Mouse (Mus musculus) layer of hippocampus, postnatal 14 days (tissue): ENCODE data around the gene Sgsm2. TPM values are rescaled to one million over a fixed set of nuclear protein-coding genes. Genes with fewer than 3 reads are reported as not detected.

Experiments used
- DNase-seq, 2 experiments: peaks; one replicate each; pipeline ENCODE4 v3.0.0; 2021 to 2022; ENCODE audit warnings: low spot score in 2 of 2, mixed read lengths in 1 of 2
- total RNA-seq, 2 experiments: library from RNA; stranded (reverse); gene quantifications; 2 replicates each; pipeline ENCODE4 v1.2.3; 2021

The Sgsm2 gene
- total RNA-seq, 2 experiments from 2014 or later = 69.6 to 73.0 TPM

- DNase-seq = no peak
These were observed 2.2 kb downstream of the Sgsm2 start for GRCm38 (mm10) chr11:74894619-74895018.

- DNase-seq = no peak
These were observed 13.8 kb downstream of the Sgsm2 start for GRCm38 (mm10) chr11:74883098-74883497.

GRCm38 (mm10) chr11:74881979-74882378 lies 14.9 kb downstream of the Sgsm2 start:
- DNase-seq = peak; percentile 29 to 49

GRCm38 (mm10) chr11:74880999-74881398 lies 15.9 kb downstream of the Sgsm2 start:
- DNase-seq = no peak

- DNase-seq = peak; percentile 69 to 79
These were observed 20.1 kb downstream of the Sgsm2 start for GRCm38 (mm10) chr11:74876801-74877200.

GRCm38 (mm10) chr11:74874630-74875029 lies 22.2 kb downstream of the Sgsm2 start:
- peak in 1 of 2 experiments; percentile 46 for DNase-seq

- DNase-seq = peak; percentile 60 to 61
These were observed 25.8 kb downstream of the Sgsm2 start for GRCm38 (mm10) chr11:74870991-74871622.

- DNase-seq = no peak
These were observed 26.3 kb downstream of the Sgsm2 start for GRCm38 (mm10) chr11:74870544-74870943.

GRCm38 (mm10) chr11:74869603-74870002 lies 27.3 kb downstream of the Sgsm2 start:
- DNase-seq = no peak

- DNase-seq = no peak
These were observed 28.7 kb downstream of the Sgsm2 start for GRCm38 (mm10) chr11:74868046-74868760.

- DNase-seq = peak in 1 of 2 experiments; percentile 33
These were observed 29.7 kb downstream of the Sgsm2 start for GRCm38 (mm10) chr11:74867181-74867580.

- peak; percentile 47 to 78 for DNase-seq
These were observed 30.2 kb downstream of the Sgsm2 start for GRCm38 (mm10) chr11:74866640-74867039.

- no peak for DNase-seq
These were observed 31.6 kb downstream of the Sgsm2 start for GRCm38 (mm10) chr11:74865252-74865651.

GRCm38 (mm10) chr11:74864421-74864820 lies 32.4 kb downstream of the Sgsm2 start:
- no peak for DNase-seq

GRCm38 (mm10) chr11:74863471-74863870 lies 33.4 kb downstream of the Sgsm2 start:
- DNase-seq = no peak

- DNase-seq = no peak
These were observed 34.7 kb downstream of the Sgsm2 start for GRCm38 (mm10) chr11:74862129-74862528.

- no peak for DNase-seq
These were observed 39.1 kb downstream of the Sgsm2 start for GRCm38 (mm10) chr11:74857756-74858155.

- no peak for DNase-seq
These were observed 45.7 kb downstream of the Sgsm2 start for GRCm38 (mm10) chr11:74850998-74851661.

- DNase-seq = peak; percentile 78 to 81
These were observed 48.8 kb downstream of the Sgsm2 start for GRCm38 (mm10) chr11:74847919-74848521.

GRCm38 (mm10) chr11:74845784-74846183 lies 51.1 kb downstream of the Sgsm2 start:
- no peak for DNase-seq

GRCm38 (mm10) chr11:74843761-74844160 lies 53.1 kb downstream of the Sgsm2 start:
- no peak for DNase-seq

- DNase-seq = no peak
These were observed 53.5 kb downstream of the Sgsm2 start for GRCm38 (mm10) chr11:74843435-74843714.
